Mouse (Mus musculus) spleen, postnatal 0 days (tissue): ENCODE measurements around the gene Zgpat. TPM values are rescaled to one million over a fixed set of nuclear protein-coding genes. Genes with fewer than 3 reads are reported as not detected.

ENCODE experiments used
- polyA plus RNA-seq: library from polyadenylated mRNA; unstranded; fragments of >200 nt; fragmentation: Nextera tagmentation; extraction: Ambion mirVana; gene quantifications from 2 replicates; pipeline ENCODE4 v1.2.1, GENCODE M21; 2015

The Zgpat gene
- 14.8 and 15.3 TPM in 2 replicates for polyA plus RNA-seq

GRCm38 (mm10) chr2:181364860-181365596, at the start of gene Zgpat, which contains the start of gene Arfrp1:
Zgpat (plus strand) TSS chr2:181364928.
Arfrp1 (minus strand) TSS chr2:181365404.

GRCm38 (mm10) chr2:181319248-181320102, 45.3 kb upstream of the Zgpat start, which contains the start of gene Rtel1:
Rtel1 (plus strand) TSS chr2:181319739.

GRCm38 (mm10) chr2:181379778-181380177, 15.1 kb downstream of the Zgpat start, which contains the start of gene Lime1:
Lime1 (plus strand) TSS chr2:181380078.

Other genes starting within 250 kb of the Zgpat start
- 0.16 and 0.26 TPM in 2 replicates for gene Kcnq2, start 229.6 kb upstream of the Zgpat start, polyA plus RNA-seq
- not detected in 2 replicates for gene Eef1a2, start 207.9 kb upstream of the Zgpat start, polyA plus RNA-seq
- gene Ppdpf, start 177.7 kb upstream of the Zgpat start, polyA plus RNA-seq, result 102 and 117 TPM in 2 replicates
- not detected in 2 replicates for gene Ptk6, start 162.1 kb upstream of the Zgpat start, polyA plus RNA-seq
- 0.19 and 0.25 TPM in 2 replicates for gene Srms, start 151.7 kb upstream of the Zgpat start, polyA plus RNA-seq
- gene Fndc11, start 144.9 kb upstream of the Zgpat start, polyA plus RNA-seq, result 0.17 and 0.25 TPM in 2 replicates
- 2.2 and 2.5 TPM in 2 replicates for gene Helz2, start 122.9 kb upstream of the Zgpat start, polyA plus RNA-seq
- 9.0 and 10.2 TPM in 2 replicates for gene Gmeb2, start 76.9 kb upstream of the Zgpat start, polyA plus RNA-seq
- gene Stmn3, start 50.4 kb upstream of the Zgpat start, polyA plus RNA-seq, result 0.11 TPM in 1 of 2 replicates, not detected in the other
- 23.6 and 26.4 TPM in 2 replicates for gene Rtel1, start 45.2 kb upstream of the Zgpat start, polyA plus RNA-seq
- 28.7 and 34.8 TPM in 2 replicates for gene Arfrp1, start 476 bp downstream of the Zgpat start, polyA plus RNA-seq
- 9.8 and 12.2 TPM in 2 replicates for gene Lime1, start 15.2 kb downstream of the Zgpat start, polyA plus RNA-seq
- gene Zbtb46, start 94.5 kb downstream of the Zgpat start, polyA plus RNA-seq, result 12.2 and 14.3 TPM in 2 replicates
- not detected in 2 replicates for gene Abhd16b, start 128.3 kb downstream of the Zgpat start, polyA plus RNA-seq
- gene Tpd52l2, start 132.2 kb downstream of the Zgpat start, polyA plus RNA-seq, result 90.7 and 93.3 TPM in 2 replicates
- gene Dnajc5, start 155.6 kb downstream of the Zgpat start, polyA plus RNA-seq, result 33.9 and 40.6 TPM in 2 replicates
- 32.3 and 39.7 TPM in 2 replicates for gene Uckl1, start 220.0 kb downstream of the Zgpat start, polyA plus RNA-seq
- 27.6 and 28.9 TPM in 2 replicates for gene Prpf6, start 226.9 kb downstream of the Zgpat start, polyA plus RNA-seq
- gene Zfp512b, start 227.9 kb downstream of the Zgpat start, polyA plus RNA-seq, result 11.9 and 15.4 TPM in 2 replicates
- gene Samd10, start 234.3 kb downstream of the Zgpat start, polyA plus RNA-seq, result 2.8 and 4.7 TPM in 2 replicates